Mouse (Mus musculus) small intestine, adult 2 months (tissue): ENCODE measurements around the gene Timp2.
"Not testable (repeated sequence)": the region's sequence is repeated elsewhere in the genome, so short reads cannot be mapped to it uniquely, and the experiment has no call there.

ENCODE experiments used
- CTCF ChIP-seq: fragments of 200-500 bp; IDR thresholded peaks from 2 replicates; pipeline ENCODE4 v1.5.1; 2012; ENCODE audit warnings: low read depth, mild to moderate bottlenecking, control low read depth, inconsistent platforms, low read length, moderate library complexity, mixed read lengths; ENCODE audit not compliant: insufficient replicate concordance, insufficient read length; ENCODE audit errors: extremely low read depth
- POLR2A ChIP-seq: fragments of 200-500 bp; IDR thresholded peaks from 2 replicates; pipeline ENCODE4 v1.6.1; 2012; ENCODE audit warnings: low read depth, mild to moderate bottlenecking, control low read depth, inconsistent platforms, low read length, moderate library complexity

- TF ChIP-seq CTCF, POLR2A: not testable (repeated sequence)
These were observed 20.8 kb upstream of the Timp2 start for GRCm38 (mm10) chr11:118376323-118376722.
